Comparison of ENCODE assay signal across 8 mouse cellular contexts in genomic region chr9:32445789-32446188, GRCm38 (mm10).
DNase-seq lines count a peak whose midpoint lies in the region; ATAC-seq and TF ChIP-seq lines count a peak whose summit lies in the region.
"Had no signal": no experiment of that assay in that cellular context is flagged by ENCODE, and none has a peak within 500 bp of the region (broad histone marks: within the 10 kb centered on the region; RNA-seq: fewer than 3 reads in every experiment).

No protein-coding gene starts in this region.

- 51% methylated on average over 3 of the region's 3 CpGs for WGBS in kidney, embryonic 15.5 days
- WGBS in thymus, adult 2 months, result 53% methylated on average over 3 of the region's 3 CpGs

- H3K9ac ChIP-seq in kidney, embryonic 15.5 days, result no peak overlapping the region
- H3K9ac ChIP-seq: neural tube, embryonic 13.5 days had no signal

- 0 out of 2 replicates have a peak, but pooled peaks cover 4% of the 10 kb centered on the region for H3K4me1 ChIP-seq in kidney, embryonic 15.5 days
- no peaks in the 10 kb centered on the region for H3K4me1 ChIP-seq in thymus, adult 2 months (replicated peaks; ENCODE audit: control insufficient read depth, insufficient read depth, low read length)
- H3K4me1 ChIP-seq: neural tube, embryonic 13.5 days had no signal

- ATAC-seq in kidney, embryonic 15.5 days (replicated peaks; ENCODE audit: low FRiP score), result no peak
- ATAC-seq in Patski, result no peak

- CTCF ChIA-PET in Patski (lab: Charles Lee), result interaction anchor here (1.5 kb wide), 1 partner anchor 77 kb away, joined by 3 read pairs; no protein-coding TSS in a partner anchor

- no peak for TF ChIP-seq POLR2A in thymus, adult 2 months (IDR thresholded peaks at IDR 0.05; ENCODE audit: control insufficient read depth, extremely low read depth, insufficient read depth, low read length, poor library complexity)

- POLR2A ChIA-PET in Patski (lab: Charles Lee), result no interaction called here

- DNase-seq in kidney, postnatal 14 days, result peak; percentile 32
- DNase-seq in Patski (ENCODE audit: low read depth, low spot score), result no peak
- peak; percentile 69 for DNase-seq in induced T-regulatory cell, adult 2 months (ENCODE audit: low read depth)
- DNase-seq in thymus, adult 2 months, result peak; percentile 72
- no peak for DNase-seq in neural tube, embryonic 10.5 days (ENCODE audit: extremely low spot score, low spot score)
- DNase-seq in frontal cortex, postnatal 25 days (ENCODE audit: low spot score in 2 of 2), result no peak

- no peak overlapping the region for H3K27ac ChIP-seq in kidney, embryonic 15.5 days
- H3K27ac ChIP-seq in thymus, adult 2 months (ENCODE audit: control insufficient read depth, insufficient read depth, low read length), result no peak overlapping the region
- H3K27ac ChIP-seq: neural tube, embryonic 13.5 days had no signal

- H3K4me2 ChIP-seq in kidney, embryonic 15.5 days, result no peak overlapping the region
- H3K4me2 ChIP-seq: neural tube, embryonic 13.5 days had no signal

- peaks cover 25% of the 10 kb centered on the region for H3K36me3 ChIP-seq in kidney, embryonic 15.5 days
- peaks cover 54% of the 10 kb centered on the region for H3K36me3 ChIP-seq in thymus, adult 2 months (ENCODE audit: control insufficient read depth, insufficient read depth, low read length)
- H3K36me3 ChIP-seq: neural tube, embryonic 13.5 days had no signal

- no peaks in the 10 kb centered on the region for H3K27me3 ChIP-seq in kidney, embryonic 15.5 days
- H3K27me3 ChIP-seq in Patski, result no peaks in the 10 kb centered on the region
- H3K27me3 ChIP-seq in thymus, adult 2 months (ENCODE audit: control insufficient read depth, insufficient read depth, low read length), result no peaks in the 10 kb centered on the region
- H3K27me3 ChIP-seq: neural tube, embryonic 13.5 days had no signal

- H3K9me3 ChIP-seq in kidney, embryonic 15.5 days (replicated peaks), result no peaks in the 10 kb centered on the region
- H3K9me3 ChIP-seq: neural tube, embryonic 13.5 days had no signal

- TF ChIP-seq CTCF in Patski (IDR thresholded peaks at IDR 0.05), result peak; percentile 61
- no peak for TF ChIP-seq CTCF in thymus, adult 2 months (IDR thresholded peaks at IDR 0.05; ENCODE audit: borderline replicate concordance, control insufficient read depth, extremely low read depth, insufficient read depth, low read length, poor library complexity)

- no peak overlapping the region for H3K4me3 ChIP-seq in kidney, embryonic 15.5 days (replicated peaks)
- no peak overlapping the region for H3K4me3 ChIP-seq in thymus, adult 2 months (ENCODE audit: control insufficient read depth, insufficient read depth, low read length)
- H3K4me3 ChIP-seq: neural tube, embryonic 13.5 days had no signal

- in situ Hi-C loops in Patski (cut with MboI; ENCODE audit: low pct_unique_long_range_greater_than_20kb), result no loop called here

Comparison
In these comparisons a context has a peak if more than half of its experiments do, and no peak if none do; other contexts are left out.
1. DNase-seq: peak in kidney, postnatal 14 days (single experiment), induced T-regulatory cell, adult 2 months (single experiment) and thymus, adult 2 months (single experiment); none in Patski (single experiment), neural tube, embryonic 10.5 days (single experiment) and frontal cortex, postnatal 25 days (0 of 2).